Mouse (Mus musculus): ENCODE data around the gene Foxc1.

Gene Foxc1

GRCm38 (mm10) chr13:31805831-31806427, 504 bp upstream of the Foxc1 start:
- no peak for DNase-seq (ENCODE audit: low read depth, low spot score)

DNA sequence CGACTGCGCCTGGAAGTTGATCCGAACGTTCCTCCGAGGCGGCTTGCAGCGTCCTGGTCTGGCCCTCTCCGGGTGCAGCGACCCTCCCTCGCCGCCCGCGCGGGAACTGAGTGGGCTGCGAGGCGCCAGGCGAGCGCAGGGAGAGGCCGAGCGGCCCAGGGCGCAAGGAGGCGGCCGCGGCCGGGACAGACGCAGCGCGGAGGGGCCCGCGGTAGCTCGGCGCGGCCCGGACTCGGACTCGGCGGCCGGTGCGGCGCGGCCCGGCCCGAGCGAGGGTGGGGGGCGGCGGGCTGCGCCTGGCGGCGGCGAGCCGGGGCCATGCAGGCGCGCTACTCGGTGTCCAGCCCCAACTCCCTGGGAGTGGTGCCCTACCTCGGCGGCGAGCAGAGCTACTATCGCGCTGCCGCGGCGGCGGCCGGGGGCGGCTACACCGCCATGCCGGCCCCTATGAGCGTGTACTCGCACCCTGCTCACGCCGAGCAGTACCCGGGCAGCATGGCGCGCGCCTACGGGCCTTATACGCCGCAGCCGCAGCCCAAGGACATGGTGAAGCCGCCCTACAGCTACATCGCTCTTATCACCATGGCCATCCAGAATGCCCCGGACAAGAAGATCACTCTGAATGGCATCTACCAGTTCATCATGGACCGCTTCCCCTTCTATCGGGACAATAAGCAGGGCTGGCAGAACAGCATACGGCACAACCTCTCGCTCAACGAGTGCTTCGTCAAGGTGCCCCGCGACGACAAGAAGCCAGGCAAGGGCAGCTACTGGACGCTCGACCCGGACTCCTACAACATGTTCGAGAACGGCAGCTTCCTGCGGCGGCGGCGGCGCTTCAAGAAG, 680 bp downstream of the Foxc1 start:
- no peak for DNase-seq (ENCODE audit: low read depth, low spot score)

DNA sequence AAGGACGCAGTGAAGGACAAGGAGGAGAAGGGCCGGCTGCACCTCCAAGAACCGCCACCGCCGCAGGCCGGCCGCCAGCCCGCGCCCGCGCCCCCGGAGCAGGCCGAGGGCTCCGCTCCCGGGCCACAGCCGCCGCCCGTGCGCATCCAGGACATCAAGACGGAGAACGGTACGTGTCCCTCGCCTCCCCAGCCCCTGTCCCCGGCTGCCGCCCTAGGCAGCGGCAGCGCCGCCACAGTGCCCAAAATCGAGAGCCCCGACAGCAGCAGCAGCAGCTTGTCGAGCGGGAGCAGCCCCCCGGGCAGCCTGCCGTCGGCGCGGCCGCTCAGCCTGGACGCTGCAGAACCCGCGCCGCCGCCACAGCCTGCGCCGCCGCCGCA, 1.3 kb downstream of the Foxc1 start:
- no peak for DNase-seq (ENCODE audit: low read depth, low spot score)

DNA sequence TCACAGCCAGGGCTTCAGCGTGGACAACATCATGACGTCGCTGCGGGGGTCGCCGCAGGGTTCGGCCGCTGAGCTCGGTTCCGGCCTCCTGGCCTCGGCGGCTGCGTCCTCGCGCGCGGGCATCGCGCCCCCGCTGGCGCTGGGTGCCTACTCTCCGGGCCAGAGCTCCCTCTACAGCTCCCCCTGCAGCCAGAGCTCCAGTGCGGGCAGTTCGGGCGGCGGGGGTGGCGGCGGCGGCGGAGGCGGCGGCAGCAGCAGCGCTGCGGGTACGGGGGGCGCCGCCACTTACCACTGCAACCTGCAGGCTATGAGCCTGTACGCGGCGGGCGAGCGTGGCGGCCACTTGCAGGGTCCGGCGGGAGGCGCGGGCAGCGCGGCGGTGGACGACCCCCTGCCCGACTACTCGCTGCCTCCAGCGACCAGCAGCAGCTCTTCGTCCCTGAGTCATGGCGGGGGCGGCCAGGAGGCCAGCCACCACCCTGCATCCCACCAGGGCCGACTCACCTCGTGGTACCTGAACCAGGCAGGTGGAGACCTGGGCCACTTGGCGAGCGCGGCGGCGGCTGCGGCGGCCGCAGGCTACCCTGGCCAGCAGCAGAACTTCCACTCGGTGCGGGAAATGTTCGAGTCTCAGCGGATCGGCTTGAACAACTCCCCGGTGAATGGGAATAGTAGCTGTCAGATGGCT, 1.8 kb downstream of the Foxc1 start:
- no peak for DNase-seq (ENCODE audit: low read depth, low spot score)

DNA sequence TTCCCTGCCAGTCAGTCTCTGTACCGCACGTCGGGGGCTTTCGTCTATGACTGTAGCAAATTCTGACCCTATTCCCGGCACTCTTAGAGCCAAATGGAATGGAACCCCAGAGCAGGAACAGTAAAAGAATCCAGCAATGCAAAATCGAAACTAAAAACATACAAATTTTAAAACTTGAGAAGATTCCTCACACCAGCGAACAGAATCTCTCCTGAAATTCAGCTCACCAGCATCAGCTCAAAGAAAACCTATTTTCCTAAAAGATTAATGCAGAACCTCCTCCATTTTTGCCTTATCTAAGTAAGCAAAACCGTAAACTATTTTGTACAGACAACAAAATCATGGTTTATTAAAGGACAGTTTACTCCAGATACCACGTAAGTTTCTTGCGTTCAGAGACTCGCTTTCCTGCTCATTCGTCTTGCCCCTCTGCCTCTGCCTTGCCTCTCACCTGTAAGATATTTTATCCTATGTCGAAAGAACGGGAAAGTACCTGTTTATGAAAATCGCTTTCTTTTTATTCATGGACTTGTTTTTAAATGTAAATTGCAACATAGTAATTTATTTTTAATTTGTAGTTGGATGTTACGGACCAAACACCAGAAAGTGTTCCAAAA, 2.5 kb downstream of the Foxc1 start:
- DNase-seq (ENCODE audit: low read depth, low spot score) = no peak

DNA sequence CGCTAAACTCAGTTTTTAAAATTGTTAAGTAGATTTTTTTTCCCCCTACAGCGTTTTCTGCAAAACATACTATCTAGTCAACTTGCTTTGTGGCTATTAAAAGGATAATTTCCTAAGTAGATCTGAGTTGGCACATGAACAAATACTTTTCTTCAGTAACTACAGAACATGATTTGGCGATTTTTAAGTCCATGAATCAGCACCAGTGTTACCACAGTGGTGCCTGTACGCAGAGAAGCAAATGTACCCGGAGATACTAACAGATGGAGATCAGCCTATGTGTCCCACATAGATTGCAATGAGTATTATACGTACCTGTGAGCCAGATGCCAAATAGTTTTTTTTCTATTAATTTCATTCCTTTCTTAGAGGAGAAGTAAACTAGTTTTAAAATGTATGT, 3.3 kb downstream of the Foxc1 start:
- DNase-seq (ENCODE audit: low read depth, low spot score) = no peak

- DNase-seq (ENCODE audit: low read depth, low spot score) = no peak
Measured at GRCm38 (mm10) chr13:31810375-31810692, 3.9 kb downstream of the Foxc1 start.

- no peak for DNase-seq (ENCODE audit: low read depth, low spot score)
Measured at GRCm38 (mm10) chr13:31810693-31811541, 4.5 kb downstream of the Foxc1 start.

- DNase-seq (ENCODE audit: low read depth, low spot score) = no peak
Measured at GRCm38 (mm10) chr13:31811542-31812021, 5.1 kb downstream of the Foxc1 start.

DNA sequence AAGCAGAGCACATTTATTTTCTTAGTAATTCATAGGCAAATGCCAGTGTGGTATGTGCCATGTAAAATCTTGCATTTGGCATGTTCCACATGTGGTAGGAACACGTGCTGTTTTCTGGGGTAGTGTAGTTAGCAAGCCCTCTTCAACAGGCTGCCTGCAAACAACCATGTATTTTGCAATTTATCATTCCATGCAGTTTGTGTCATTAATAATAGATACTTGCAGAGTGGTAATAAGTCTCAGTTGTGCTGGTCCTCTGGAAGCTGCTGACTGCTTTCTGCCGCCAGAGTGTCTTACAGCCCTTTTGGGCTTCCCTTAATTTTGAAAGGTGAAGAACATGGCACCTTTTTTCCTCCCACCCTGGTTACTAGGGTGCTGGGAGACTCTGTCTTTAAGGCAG, 6.3 kb downstream of the Foxc1 start:
- no peak for DNase-seq (ENCODE audit: low read depth, low spot score)

DNA sequence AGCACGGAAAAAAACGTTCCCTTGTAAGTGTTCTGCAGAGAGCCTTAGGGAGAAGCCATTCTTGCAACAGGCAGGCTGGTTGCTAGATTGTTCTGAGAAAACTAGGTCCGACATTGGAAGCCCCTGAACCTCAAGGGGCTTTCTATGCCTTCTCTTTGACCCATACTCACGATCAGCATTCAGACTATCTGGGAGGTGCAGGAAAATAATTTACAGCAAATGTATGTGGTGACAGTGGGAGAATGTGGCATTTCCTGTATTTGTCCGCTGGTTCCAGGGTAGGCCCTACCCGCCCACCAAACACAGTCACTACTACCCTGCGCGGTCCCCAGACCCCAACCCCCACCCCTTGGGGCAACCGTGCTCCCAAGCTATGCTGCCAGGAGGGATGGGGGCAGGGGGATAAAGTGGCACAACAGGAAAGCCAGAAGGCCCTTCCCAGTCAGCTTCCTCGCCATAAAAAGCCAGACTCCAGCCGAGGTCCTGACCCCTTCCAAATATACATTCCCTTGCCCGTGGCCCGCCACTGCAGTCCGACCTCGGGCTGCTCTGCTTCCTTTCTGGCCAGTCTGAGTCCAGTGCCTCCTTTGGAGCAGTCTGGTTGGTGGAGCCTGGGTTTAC, 9.1 kb downstream of the Foxc1 start:
- no peak for DNase-seq (ENCODE audit: low read depth, low spot score)

DNA sequence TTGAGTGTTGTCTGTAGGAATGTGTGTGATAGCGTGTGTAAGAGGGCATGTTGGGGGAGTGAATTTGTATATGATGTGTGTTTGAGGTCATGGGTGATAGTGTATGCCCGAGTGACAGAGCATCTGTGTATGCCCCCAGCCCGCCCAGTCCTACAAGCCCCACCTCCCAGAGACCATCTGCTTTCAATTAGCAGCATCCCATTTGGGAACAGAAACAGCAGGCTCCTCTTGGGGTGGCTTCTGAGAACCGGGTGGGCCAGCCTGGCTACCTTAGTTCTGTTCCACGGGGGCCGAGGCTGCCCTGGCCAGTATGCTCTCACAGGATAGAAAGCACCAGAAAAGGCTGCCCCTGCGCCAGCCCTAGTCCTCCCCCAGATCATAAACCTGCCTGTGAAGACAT, 11.9 kb downstream of the Foxc1 start:
- no peak for DNase-seq (ENCODE audit: low read depth, low spot score)

- DNase-seq (ENCODE audit: low read depth, low spot score) = no peak
Measured at GRCm38 (mm10) chr13:31819664-31820405, 13.4 kb downstream of the Foxc1 start.

GRCm38 (mm10) chr13:31820587-31821017, 14.2 kb downstream of the Foxc1 start:
- DNase-seq (ENCODE audit: low read depth, low spot score) = no peak

GRCm38 (mm10) chr13:31821050-31821449, 14.6 kb downstream of the Foxc1 start:
- DNase-seq (ENCODE audit: low read depth, low spot score) = no peak

GRCm38 (mm10) chr13:31823316-31823715, 16.9 kb downstream of the Foxc1 start:
- no peak for DNase-seq (ENCODE audit: low read depth, low spot score)

DNA sequence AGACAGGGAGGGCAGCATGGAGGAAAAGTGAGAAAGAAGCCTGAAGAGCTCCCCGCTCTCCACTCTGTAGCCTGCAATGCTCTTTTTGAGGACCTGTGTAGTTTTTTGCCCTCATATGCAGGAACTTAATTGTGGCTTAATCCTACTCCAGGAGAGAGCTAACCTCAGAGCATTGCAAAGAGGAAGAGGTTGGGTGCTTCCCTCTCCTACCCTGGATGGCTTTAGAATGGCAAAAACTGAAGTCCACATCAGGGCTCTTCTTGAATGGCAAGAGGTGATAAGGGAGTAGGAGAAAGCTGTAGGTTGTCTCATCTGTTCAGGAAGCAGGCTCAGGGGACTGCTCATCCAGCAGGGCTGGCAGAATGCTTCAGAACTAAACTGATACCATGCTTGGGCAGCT, 18.7 kb downstream of the Foxc1 start:
- no peak for DNase-seq (ENCODE audit: low read depth, low spot score)

GRCm38 (mm10) chr13:31827160-31827559, 20.7 kb downstream of the Foxc1 start:
- DNase-seq (ENCODE audit: low read depth, low spot score) = no peak

DNA sequence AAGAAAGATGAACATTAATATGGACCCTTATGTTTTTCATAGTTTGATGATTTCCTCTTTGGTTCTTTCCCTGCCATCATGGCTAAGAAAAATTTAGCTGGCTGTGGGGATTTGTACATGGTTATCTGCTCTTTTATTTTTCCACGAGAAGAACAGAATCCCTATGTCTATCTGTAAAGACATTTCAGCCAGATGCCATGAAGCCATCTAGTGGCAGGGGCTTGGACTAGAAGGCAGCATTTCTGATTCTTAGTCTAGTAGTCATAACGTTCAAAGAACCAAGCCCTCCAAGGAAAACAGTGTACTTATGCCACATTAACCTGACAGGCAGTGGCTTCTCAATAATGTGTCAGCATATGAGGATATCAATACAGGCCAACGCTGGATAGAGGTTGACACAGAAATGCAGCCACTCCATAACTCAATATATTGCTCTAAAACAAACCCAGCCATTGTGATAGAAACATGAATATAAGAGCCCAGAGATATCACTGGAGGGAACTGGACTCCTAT, 21.4 kb downstream of the Foxc1 start:
- DNase-seq (ENCODE audit: low read depth, low spot score) = no peak

GRCm38 (mm10) chr13:31828446-31828845, 22.0 kb downstream of the Foxc1 start:
- DNase-seq (ENCODE audit: low read depth, low spot score) = no peak

Data from brain, adult 2 months (tissue).